Mouse (Mus musculus) CD4-positive, CD25-positive, alpha-beta regulatory T cell, adult 2 months (primary cell): ENCODE results near the gene Slc26a10.

Source experiments
- DNase-seq: peaks from one replicate; pipeline ENCODE4 v3.0.0-alpha.2; 2012; ENCODE audit warnings: low read depth, low spot score

Slc26a10 gene

DNA sequence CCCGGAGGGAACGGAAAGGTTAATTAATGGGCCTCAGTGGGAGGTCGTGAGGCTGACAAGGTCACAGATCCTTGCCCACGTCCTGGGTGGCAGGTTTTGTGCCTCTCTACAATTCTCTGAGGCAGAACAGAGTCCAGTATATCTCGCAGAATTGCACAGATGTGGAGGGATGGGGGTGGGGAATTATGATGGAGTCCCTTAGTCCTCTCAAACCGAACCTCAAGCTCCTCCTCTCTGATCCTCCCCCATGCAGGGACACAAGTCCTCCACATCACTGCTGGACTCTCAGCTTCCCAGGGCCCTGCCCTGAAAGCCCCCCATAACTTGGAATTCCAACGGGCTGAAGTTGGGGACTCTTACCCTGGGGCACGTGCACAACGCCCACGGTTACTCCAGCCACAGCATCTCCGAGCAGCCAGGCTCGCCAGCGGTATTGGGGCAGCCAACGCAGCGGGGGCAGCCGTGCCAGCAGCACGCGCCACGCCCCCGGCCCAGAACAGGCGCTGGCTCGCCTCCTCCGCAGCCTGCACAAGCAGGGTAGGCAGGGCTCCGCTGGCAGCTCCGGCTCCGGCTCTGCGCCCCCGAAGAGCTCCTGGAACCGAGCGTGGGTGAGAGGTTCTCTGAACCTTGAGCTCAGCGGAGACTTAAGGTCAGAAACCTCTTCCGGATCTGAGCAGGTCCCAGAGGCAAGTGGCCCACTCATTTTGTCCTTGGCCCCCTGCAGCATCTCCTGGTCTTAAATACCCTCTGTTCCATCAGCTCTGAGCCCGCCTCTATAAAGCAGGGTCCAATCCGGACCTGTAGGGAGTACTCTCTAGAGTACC lies at the start of gene Slc26a10:
Gene Slc26a10, minus strand, starts transcription at position 775 of the 824 bp plus-strand sequence.
- peak; percentile 63 for DNase-seq

DNA sequence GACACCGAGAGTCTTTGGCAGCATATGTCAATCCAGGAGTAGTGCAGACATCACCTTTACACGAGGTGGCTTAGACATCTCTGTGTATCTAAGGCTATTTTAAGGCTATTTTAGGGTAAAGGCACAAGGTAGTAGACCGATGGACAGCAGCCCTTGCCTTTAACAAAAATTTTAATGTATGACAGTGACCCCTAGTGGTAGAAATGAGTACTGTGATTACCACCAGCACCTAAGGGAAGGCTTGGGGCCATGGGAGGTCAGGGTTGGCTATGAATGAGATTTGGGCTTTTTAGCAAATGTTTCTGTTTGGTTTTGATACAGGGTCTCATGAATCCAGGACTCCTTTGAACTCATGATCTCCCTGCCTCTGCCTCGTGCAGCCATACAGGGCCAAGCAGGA lies 48.5 kb upstream of the Slc26a10 start:
- peak; percentile 81 for DNase-seq

DNA sequence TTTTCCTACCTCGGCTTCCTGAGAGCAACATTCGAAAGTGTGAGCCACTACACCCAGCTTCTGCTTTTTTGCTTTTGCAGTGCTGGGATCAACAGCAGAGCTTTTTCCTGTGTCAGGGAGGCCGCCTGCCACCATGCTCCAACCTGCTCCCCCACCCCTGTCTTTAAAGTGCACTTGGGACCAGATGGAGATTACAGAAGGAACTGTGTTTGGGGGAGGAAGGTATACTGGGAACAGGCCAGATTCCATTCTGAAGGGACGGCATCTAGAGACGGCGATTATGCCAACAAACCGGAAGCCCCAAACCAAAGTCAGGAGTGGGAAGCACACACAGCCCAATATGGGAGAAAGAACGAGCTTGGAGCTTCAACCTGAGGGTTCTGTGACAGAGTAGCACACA lies 46.7 kb upstream of the Slc26a10 start:
- no peak for DNase-seq

DNA sequence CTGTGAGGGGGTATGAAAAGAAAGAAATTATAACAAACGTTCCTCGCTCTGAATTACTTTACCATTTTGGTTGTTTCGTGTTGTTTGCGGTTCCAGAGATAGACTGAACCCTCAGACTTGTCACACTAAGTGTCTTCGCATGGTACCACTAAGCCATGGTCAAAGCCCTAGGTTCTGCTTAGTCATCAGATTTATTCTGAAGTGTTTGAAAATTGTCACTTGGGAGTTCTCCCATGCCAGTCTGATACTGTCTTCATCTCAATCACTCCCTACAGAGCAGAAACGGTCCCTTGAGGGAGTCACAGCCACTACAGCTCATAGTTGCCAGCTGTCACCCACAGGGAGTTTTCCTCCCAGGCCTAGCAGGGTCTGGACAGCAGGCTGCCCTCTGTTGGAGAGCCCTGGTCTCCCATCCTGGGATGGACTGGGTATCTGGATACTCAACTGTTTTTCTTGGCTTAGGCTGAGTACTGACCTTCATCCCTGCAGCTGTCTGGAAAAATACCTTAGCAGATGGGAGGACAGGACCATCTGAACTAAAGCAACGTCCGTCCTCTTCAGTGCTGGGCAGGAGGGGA lies 46.0 kb upstream of the Slc26a10 start:
- no peak for DNase-seq

DNA sequence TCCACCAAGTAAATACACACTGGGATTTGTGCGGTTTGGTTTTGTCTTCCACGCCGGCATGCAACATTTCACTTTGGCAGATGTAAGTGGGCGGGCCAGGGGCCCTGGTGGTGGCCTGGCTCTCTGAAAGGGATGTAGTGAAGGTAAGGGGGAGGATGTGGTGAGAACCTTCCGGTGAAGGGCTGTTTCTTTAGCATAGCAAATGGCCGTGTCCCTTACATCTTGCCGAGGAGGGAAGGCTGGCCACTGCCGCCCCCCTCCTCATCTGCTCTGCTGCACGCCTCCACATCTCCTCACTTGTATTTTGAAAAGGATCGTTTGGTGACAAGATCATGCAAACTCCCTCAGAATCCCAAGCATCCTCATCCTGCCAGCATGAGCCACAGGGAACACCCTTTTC lies 45.3 kb upstream of the Slc26a10 start:
- DNase-seq = peak; percentile 73

DNA sequence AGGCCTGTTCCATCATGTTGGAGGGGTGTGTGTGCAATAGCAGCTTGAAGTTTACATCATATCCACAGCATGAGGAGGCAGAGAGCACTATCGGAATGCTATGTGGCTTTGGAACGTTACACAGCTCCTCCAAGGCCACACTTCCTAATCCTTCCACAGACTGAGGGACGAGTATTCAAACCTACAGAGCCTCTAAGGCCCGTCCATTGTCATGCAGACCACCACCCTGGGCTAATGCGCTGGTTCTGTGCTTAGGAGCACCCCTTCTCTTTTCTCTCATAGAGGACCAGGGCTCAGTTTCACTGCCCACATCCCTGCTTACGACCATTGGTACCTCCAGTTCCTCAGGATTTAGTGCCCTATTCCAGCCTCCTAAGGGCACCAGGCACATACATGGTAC lies 44.8 kb upstream of the Slc26a10 start:
- no peak for DNase-seq

- DNase-seq = peak; percentile 36
These were observed 37.9 kb upstream of the Slc26a10 start for GRCm38 (mm10) chr10:127218339-127218738.

- no peak for DNase-seq
These were observed 36.7 kb upstream of the Slc26a10 start for GRCm38 (mm10) chr10:127217177-127217576.

GRCm38 (mm10) chr10:127216456-127216855 lies 36.0 kb upstream of the Slc26a10 start:
- DNase-seq = no peak

GRCm38 (mm10) chr10:127214422-127214803 lies 34.0 kb upstream of the Slc26a10 start:
- DNase-seq = no peak

DNA sequence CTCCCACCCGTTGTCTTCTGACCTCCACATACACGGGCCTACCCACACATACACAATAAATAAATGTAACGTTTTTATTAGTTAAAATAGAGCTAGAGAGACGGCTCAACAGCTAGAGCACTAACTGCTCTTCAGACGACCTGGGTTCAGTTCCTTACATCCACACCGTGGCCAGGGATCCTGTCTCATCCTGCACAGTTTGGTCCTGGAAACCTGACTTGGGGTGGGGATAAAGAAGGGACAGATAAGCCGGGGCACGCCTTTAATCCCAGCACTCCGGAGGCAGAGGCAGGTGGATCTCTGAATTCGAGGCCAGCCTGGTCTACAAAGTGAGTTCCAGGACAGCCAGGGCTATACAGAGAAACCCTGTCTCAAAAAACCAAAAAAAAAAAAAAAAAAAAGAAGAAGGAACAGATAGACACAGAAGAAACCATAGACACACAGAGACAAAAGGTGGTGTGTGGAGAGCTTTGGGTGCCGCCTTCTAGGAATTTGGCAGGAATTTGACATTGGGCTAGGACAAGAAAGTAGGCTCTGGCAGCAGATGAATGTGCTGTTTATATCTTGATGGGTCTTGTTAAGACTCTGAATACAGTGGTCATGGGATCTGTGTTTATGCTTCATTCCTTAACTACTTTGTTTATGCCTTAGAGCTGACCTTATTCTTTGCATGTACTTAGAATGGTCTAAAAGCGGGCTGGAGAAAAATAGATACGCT lies 33.4 kb upstream of the Slc26a10 start:
- DNase-seq = no peak

- no peak for DNase-seq
These were observed 32.8 kb upstream of the Slc26a10 start for GRCm38 (mm10) chr10:127213272-127213671.

DNA sequence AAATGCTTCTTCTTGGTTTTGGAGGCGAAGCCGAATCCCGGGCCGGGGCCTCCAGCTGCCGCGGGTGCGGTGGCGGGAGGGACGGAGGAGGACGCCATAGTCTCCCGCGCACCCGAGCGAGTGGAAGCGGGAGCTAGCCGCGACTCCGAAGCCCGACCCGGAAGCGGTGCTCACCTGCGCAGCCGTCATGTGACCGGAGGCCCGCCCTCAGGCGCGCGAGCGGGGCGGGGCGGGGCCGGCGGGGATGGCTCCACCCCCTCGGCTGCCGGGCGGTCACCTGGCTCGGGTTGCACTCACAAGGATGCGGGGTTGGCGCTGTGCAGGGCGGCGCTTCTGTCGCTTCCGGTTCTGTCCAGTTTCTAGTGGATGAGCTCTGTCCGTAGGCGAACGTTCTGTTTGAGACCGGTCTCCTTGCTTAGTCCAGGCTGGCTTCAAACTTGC lies 31.0 kb upstream of the Slc26a10 start, which contains the start of gene Pip4k2c:
Gene Pip4k2c, minus strand, starts transcription at position 172 of the 441 bp plus-strand sequence.
- peak; percentile 95 for DNase-seq

DNA sequence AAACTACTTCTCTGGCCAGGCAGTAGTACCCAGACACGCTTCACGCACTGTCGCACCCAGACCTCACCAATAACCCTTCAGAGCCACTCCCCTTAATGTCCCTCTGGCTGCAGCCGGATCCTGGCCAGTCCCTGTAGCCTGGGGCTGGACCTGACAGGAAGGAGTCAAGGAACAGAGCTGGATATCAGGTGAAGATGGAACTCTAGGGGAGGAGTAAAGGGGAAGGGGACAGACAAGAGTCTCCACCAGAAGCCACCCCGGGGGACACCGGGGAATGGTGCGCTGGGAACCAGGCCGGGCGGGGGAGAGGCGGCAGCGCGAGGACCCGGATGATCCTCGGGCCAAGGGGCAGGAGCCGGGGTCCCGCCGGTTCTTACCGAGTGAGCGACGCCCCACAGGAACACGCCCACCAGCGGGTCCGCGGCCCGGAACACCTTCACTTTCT lies 30.5 kb upstream of the Slc26a10 start:
- DNase-seq = no peak

DNA sequence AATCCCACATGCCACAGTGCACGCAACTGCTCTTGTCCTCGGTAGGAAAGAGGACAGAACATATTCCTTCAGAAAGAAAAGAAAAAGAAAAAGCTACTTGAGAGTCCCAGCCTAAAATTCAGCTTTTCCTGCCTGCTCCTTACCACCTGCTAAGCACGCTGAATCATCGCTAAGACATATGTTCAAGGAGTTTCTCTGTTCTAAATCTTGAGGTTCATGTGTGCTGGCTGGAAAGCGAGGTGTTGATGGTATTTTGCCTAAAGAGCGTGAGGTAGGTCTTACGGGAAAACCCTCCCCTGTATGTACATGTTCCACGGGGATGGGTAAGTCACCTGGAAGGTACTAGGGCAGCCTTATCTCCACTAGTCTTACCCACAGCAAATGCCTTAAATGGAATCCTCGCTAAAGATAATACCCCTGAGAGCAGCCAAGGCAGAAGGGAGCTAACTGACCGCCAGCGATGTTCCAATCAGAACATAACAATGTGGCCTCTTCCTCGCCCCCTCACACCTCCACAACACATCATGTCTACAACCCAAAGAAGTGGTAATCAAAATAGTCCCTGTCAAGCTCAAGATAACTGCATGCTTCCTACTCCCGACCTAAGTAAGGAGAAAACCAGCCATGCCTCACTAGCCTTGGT lies 29.6 kb upstream of the Slc26a10 start:
- DNase-seq = no peak

GRCm38 (mm10) chr10:127208921-127209320 lies 28.5 kb upstream of the Slc26a10 start:
- DNase-seq = no peak

- no peak for DNase-seq
These were observed 24.9 kb upstream of the Slc26a10 start for GRCm38 (mm10) chr10:127205373-127205772.

DNA sequence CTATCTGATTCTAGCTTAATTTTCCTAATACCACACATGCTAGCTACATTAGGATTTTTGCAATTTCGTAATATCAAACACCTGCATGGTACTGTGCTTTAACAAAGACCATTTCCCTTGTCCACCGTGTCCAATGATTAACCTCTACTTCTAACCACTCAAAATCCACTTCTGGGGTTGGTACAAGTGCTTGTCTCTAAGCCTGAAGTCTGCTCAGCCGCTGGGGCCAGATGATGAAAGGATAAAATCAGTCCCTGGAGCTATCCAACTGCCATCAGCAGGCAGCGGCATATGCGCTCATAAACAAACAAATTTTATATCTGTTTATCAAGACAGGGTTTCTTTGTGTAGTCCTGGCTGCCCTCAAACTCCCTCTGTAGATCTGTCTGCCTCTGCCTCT lies 24.1 kb upstream of the Slc26a10 start:
- no peak for DNase-seq

- DNase-seq = no peak
These were observed 22.7 kb upstream of the Slc26a10 start for GRCm38 (mm10) chr10:127203106-127203505.

- DNase-seq = no peak
These were observed 19.8 kb upstream of the Slc26a10 start for GRCm38 (mm10) chr10:127200279-127200678.

- no peak for DNase-seq
These were observed 19.0 kb upstream of the Slc26a10 start for GRCm38 (mm10) chr10:127199474-127199873.

DNA sequence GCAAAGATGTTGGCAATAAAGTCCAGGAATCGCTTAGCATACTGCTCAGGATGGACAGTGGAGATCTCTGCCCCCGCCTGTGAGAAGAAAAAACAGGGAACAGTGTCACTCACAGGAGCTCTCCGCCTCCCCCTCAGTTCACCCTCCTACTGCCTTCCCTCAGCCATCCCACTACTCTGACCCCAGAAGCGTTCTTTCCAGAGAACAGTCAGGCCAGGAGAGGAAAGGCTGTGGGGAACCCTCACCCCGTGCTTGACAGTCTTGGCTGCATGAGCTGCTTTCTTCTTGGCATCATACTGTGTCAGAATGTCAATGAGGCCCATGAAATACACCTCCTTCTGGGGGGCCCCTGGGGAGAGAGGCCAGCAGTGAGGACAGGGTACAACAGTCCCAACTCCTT lies 18.6 kb upstream of the Slc26a10 start:
- no peak for DNase-seq
